Comparison of ENCODE assay signal across 10 mouse cellular contexts in the genomic region with DNA sequence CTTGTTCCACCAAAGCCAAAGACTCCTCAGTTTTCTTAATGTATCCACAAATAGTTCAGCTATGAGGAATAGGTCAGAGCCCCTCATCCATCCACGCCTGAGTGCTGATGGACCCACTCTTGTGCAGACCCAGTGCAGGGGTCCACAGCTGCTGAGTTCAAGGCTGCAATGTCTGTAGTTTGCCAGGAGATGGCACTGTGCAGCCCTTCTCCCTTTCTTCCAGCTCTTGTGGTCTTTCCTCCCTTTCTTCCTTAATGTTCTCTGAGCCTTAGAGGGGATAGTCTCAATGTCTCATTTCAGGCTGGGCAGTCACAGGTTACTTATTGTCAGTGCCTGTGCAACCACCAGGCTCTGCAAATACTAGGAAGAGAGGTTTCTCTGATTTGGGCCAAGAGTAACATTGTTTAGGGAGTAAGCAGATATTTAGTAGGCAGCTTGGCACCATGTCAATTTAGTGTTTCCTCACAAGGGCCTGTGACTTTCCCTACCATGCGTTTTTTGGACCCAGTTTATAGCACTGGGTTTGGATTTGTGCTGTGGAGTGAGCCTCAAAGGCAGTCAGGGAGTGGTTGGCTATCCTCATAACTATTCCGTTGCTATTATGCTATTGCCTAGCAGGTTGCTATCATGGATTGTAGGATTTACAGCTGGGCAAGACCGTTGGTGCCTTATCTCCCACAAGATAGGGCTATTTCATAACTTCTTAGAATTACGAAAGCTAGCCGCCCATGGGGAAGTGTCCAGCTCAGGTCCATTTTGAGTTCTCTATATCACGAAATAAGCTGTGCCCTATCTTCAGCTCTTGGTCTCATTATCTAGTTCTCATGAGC. TPM values are rescaled to one million over a fixed set of nuclear protein-coding genes. Genes with fewer than 3 reads are reported as not detected.
DNase-seq lines count a peak whose midpoint lies in the region; ATAC-seq and TF ChIP-seq lines count a peak whose summit lies in the region.
"Had no signal": no experiment of that assay in that cellular context is flagged by ENCODE, and none has a peak within 500 bp of the region (broad histone marks: within the 10 kb centered on the region; RNA-seq: fewer than 3 reads in every experiment).

No protein-coding gene starts in this region.

- DNase-seq in kidney, adult 11 months, result no peak
- peak; percentile 21 for DNase-seq in CH12.LX (ENCODE audit: extremely low read depth)
- DNase-seq in splenic B cell, adult 2 months (ENCODE audit: low read depth, low spot score), result peak; percentile 5
- DNase-seq in adrenal gland, postnatal 4 days (ENCODE audit: low spot score in 2 of 2), result no peak
- no peak for DNase-seq in gastrocnemius, postnatal 14 days

- H3K4me3 ChIP-seq in kidney, embryonic 14.5 days (ENCODE audit: low read length), result no peak overlapping the region
- no peak overlapping the region for H3K4me3 ChIP-seq in CH12.LX (replicated peaks in 1 of 3; ENCODE audit: low read depth in 2 of 3, low read length in 2 of 3, poor library complexity in 1 of 3)
- no peak overlapping the region for H3K4me3 ChIP-seq in bone marrow, adult 2 months (replicated peaks; ENCODE audit: control insufficient read depth, low read depth, low read length)
- H3K4me3 ChIP-seq in intestine, postnatal 0 days (ENCODE audit: low read depth, low read length), result no peak overlapping the region
- H3K4me3 ChIP-seq: embryonic facial prominence, embryonic 12.5 days; lung, embryonic 15.5 days had no signal

- no peak overlapping the region for H3K27ac ChIP-seq in kidney, embryonic 14.5 days (ENCODE audit: low read depth, low read length)
- H3K27ac ChIP-seq in CH12.LX (ENCODE audit: insufficient read depth, low read depth), result no peak overlapping the region
- no peak overlapping the region for H3K27ac ChIP-seq in bone marrow, adult 2 months (ENCODE audit: control insufficient read depth, insufficient read depth, low read depth, low read length, poor library complexity)
- H3K27ac ChIP-seq in intestine, postnatal 0 days (ENCODE audit: low read depth, low read length), result peak overlapping the region; percentile 61
- H3K27ac ChIP-seq: embryonic facial prominence, embryonic 12.5 days; lung, embryonic 15.5 days had no signal

- no peak overlapping the region for H3K9ac ChIP-seq in kidney, embryonic 14.5 days (ENCODE audit: low read depth, low read length)
- no peak overlapping the region for H3K9ac ChIP-seq in CH12.LX (ENCODE audit: insufficient read depth, low read depth)
- H3K9ac ChIP-seq in intestine, postnatal 0 days (ENCODE audit: low read depth, low read length), result no peak overlapping the region
- H3K9ac ChIP-seq: embryonic facial prominence, embryonic 12.5 days; lung, embryonic 15.5 days had no signal

- TF ChIP-seq RAD21 in CH12.LX (IDR thresholded peaks at IDR 0.05; ENCODE audit: low read depth, low read length), result no peak

- peak; percentile 59 to 65 for TF ChIP-seq CTCF in CH12.LX (conservative IDR thresholded peaks at IDR 0.05 in 1 of 2, IDR thresholded peaks at IDR 0.05 in 1 of 2; ENCODE audit: low read depth in 2 of 2, low read length in 2 of 2)
- TF ChIP-seq CTCF in bone marrow, adult 2 months (IDR thresholded peaks at IDR 0.05; ENCODE audit: control insufficient read depth, insufficient read depth, low read length), result peak; percentile 56
- TF ChIP-seq CTCF in intestine, postnatal 0 days (IDR thresholded peaks at IDR 0.05; ENCODE audit: low read depth), result peak; percentile 91

- no peak for TF ChIP-seq EP300 in CH12.LX (IDR thresholded peaks at IDR 0.05; ENCODE audit: low read length)

- in situ Hi-C loops in CH12.LX (cut with MboI; ENCODE audit: low pct_ligation_motif_present, low pct_unique_long_range_greater_than_20kb, low sequenced_read_pairs), result no loop called here

- no peaks in the 10 kb centered on the region for H3K79me2 ChIP-seq in CH12.LX (replicated peaks; ENCODE audit: control insufficient read depth, extremely low read depth, insufficient read depth, poor library complexity, severe bottlenecking)

- H3K4me1 ChIP-seq in kidney, embryonic 14.5 days (ENCODE audit: control insufficient read depth, insufficient read depth, low read length), result no peaks in the 10 kb centered on the region
- no peaks in the 10 kb centered on the region for H3K4me1 ChIP-seq in CH12.LX (ENCODE audit: control insufficient read depth in 1 of 2, insufficient read depth in 2 of 2)
- no peaks in the 10 kb centered on the region; the same call in 1 of the 2 replicates for H3K4me1 ChIP-seq in bone marrow, adult 2 months (ENCODE audit: control insufficient read depth, insufficient read depth, low read length)
- peaks cover 11% of the 10 kb centered on the region for H3K4me1 ChIP-seq in intestine, postnatal 0 days (replicated peaks; ENCODE audit: control insufficient read depth, insufficient read depth, low read length)

- no peaks in the 10 kb centered on the region for H3K27me3 ChIP-seq in kidney, embryonic 14.5 days (ENCODE audit: control insufficient read depth, insufficient read depth, low read length)
- peaks cover 80% of the 10 kb centered on the region for H3K27me3 ChIP-seq in CH12.LX (replicated peaks)
- no peaks in the 10 kb centered on the region for H3K27me3 ChIP-seq in intestine, postnatal 0 days (replicated peaks; ENCODE audit: control insufficient read depth, insufficient read depth, low read length)
- no peaks in the 10 kb centered on the region for H3K27me3 ChIP-seq in splenic B cell, adult 2 months (ENCODE audit: control insufficient read depth, insufficient read depth, low read length, poor library complexity, severe bottlenecking)
- H3K27me3 ChIP-seq: embryonic facial prominence, embryonic 12.5 days; lung, embryonic 15.5 days had no signal

- no peak for TF ChIP-seq POLR2A in CH12.LX (IDR thresholded peaks at IDR 0.05; ENCODE audit: low read depth, low read length)
- TF ChIP-seq POLR2A in bone marrow, adult 2 months (IDR thresholded peaks at IDR 0.05; ENCODE audit: borderline replicate concordance, control insufficient read depth, low read depth, low read length), result no peak

- intact Hi-C loops in gastrocnemius, postnatal 14 days (cut with DNase I; ENCODE audit: low total_unique reads), result no loop called here

- H3K36me3 ChIP-seq in kidney, embryonic 14.5 days (ENCODE audit: control insufficient read depth, insufficient read depth, low read length), result no peaks in the 10 kb centered on the region
- no peaks in the 10 kb centered on the region for H3K36me3 ChIP-seq in CH12.LX (replicated peaks in 1 of 2; ENCODE audit: control insufficient read depth in 1 of 2, insufficient read depth in 1 of 2, low read length in 1 of 2)
- H3K36me3 ChIP-seq in intestine, postnatal 0 days (ENCODE audit: control insufficient read depth, insufficient read depth), result no peaks in the 10 kb centered on the region; the same call in 1 of the 2 replicates
- H3K36me3 ChIP-seq in splenic B cell, adult 2 months (ENCODE audit: control insufficient read depth, insufficient read depth, low read length, poor library complexity, severe bottlenecking), result no peaks in the 10 kb centered on the region
- H3K36me3 ChIP-seq: embryonic facial prominence, embryonic 12.5 days; lung, embryonic 15.5 days had no signal

- no peaks in the 10 kb centered on the region for H3K9me3 ChIP-seq in kidney, embryonic 14.5 days (ENCODE audit: control insufficient read depth, low read length)
- H3K9me3 ChIP-seq in CH12.LX (replicated peaks; ENCODE audit: low read length), result no peaks in the 10 kb centered on the region
- H3K9me3 ChIP-seq in intestine, postnatal 0 days (ENCODE audit: control insufficient read depth), result no peaks in the 10 kb centered on the region
- H3K9me3 ChIP-seq: embryonic facial prominence, embryonic 12.5 days; lung, embryonic 15.5 days had no signal

- dilution Hi-C loops in CH12.LX (cut with MboI; ENCODE audit: extremely low pct_ligation_motif_present, extremely low pct_unique_long_range_greater_than_20kb, low sequenced_read_pairs), result no loop called here

- peak; percentile 71 for ATAC-seq in kidney, embryonic 14.5 days (ENCODE audit: low FRiP score, low TSS enrichment)
- ATAC-seq in intestine, postnatal 0 days, result peak; percentile 86

- H3K4me2 ChIP-seq in kidney, embryonic 14.5 days (replicated peaks; ENCODE audit: low read depth, low read length), result no peak overlapping the region
- no peak overlapping the region for H3K4me2 ChIP-seq in CH12.LX (ENCODE audit: insufficient read depth, low read depth, poor library complexity, severe bottlenecking)
- H3K4me2 ChIP-seq in intestine, postnatal 0 days (replicated peaks; ENCODE audit: low read depth), result 0 out of 2 replicates have a peak overlapping the region, but pooled peaks have one; percentile 13
- H3K4me2 ChIP-seq: embryonic facial prominence, embryonic 12.5 days; lung, embryonic 15.5 days had no signal

- WGBS in kidney, embryonic 14.5 days, result 69% methylated on average over 7 of the region's 7 CpGs
- 27% methylated on average over 7 of the region's 7 CpGs for WGBS in bone marrow, adult 2 months
- 31% methylated on average over 7 of the region's 7 CpGs for WGBS in intestine, postnatal 0 days

TF ChIP-seq in CH12.LX, 34 proteins besides CTCF, POLR2A, EP300 and RAD21:
- TF ChIP-seq MAZ (IDR thresholded peaks at IDR 0.05; ENCODE audit: low read depth, low read length) (no peak), SMC3 (IDR thresholded peaks at IDR 0.05; ENCODE audit: low read depth, low read length) (peak; percentile 26; the same call in 1 of the 2 replicates), MAFK (IDR thresholded peaks at IDR 0.05; ENCODE audit: insufficient replicate concordance, low read length) (no peak)

RNA-seq across cellular contexts. Expression of a gene that starts 54.2 kb away (rescaled TPM):
- polyA plus RNA-seq in kidney, embryonic 14.5 days (2014; fragmentation: Nextera tagmentation; extraction: Ambion mirVana), result 2.6 and 3.3 TPM in 2 replicates
- total RNA-seq in CH12.LX (2012; rRNA removed), result not detected in 2 replicates
- not detected in 2 replicates for total RNA-seq in CH12.LX (2014; rRNA removed)
- polyA plus RNA-seq in CH12.LX (2012; ENCODE audit: insufficient read length, low read depth), result not detected in 2 replicates
- polyA plus RNA-seq in bone marrow, adult 2 months (2011; ENCODE audit: insufficient read depth, insufficient read length, low replicate concordance, missing spikeins), result 2.0 TPM in 1 of 2 replicates, not detected in the other
- polyA plus RNA-seq in intestine, postnatal 0 days (2015; fragmentation: Nextera tagmentation; extraction: Ambion mirVana), result 0.68 and 0.74 TPM in 2 replicates
- total RNA-seq in adrenal gland, postnatal 4 days (2021), result 10 to 100 TPM; 11.1 to 17.7 TPM
- under 1 TPM; 0.07 to 0.39 TPM for total RNA-seq in gastrocnemius, postnatal 14 days (2021)

Comparison
In these comparisons a context has a peak if more than half of its experiments do, and no peak if none do; other contexts are left out.
1. DNase-seq: peak in CH12.LX (single experiment) and splenic B cell, adult 2 months (single experiment); none in kidney, adult 11 months (single experiment), adrenal gland, postnatal 4 days (0 of 2) and gastrocnemius, postnatal 14 days (single experiment).
2. Peak in every context shown above with its lines, with median percentiles within 50 percentile points of each other: CTCF ChIP-seq.